Mouse (Mus musculus): Measurements from ENCODE around the gene Polr3b. TPM values are rescaled to one million over a fixed set of nuclear protein-coding genes. Genes with fewer than 3 reads are reported as not detected.

Polr3b gene
- 4.3 and 8.3 TPM in 2 replicates for polyA plus RNA-seq (2012; rRNA removed; ENCODE audit: low replicate concordance)

DNA sequence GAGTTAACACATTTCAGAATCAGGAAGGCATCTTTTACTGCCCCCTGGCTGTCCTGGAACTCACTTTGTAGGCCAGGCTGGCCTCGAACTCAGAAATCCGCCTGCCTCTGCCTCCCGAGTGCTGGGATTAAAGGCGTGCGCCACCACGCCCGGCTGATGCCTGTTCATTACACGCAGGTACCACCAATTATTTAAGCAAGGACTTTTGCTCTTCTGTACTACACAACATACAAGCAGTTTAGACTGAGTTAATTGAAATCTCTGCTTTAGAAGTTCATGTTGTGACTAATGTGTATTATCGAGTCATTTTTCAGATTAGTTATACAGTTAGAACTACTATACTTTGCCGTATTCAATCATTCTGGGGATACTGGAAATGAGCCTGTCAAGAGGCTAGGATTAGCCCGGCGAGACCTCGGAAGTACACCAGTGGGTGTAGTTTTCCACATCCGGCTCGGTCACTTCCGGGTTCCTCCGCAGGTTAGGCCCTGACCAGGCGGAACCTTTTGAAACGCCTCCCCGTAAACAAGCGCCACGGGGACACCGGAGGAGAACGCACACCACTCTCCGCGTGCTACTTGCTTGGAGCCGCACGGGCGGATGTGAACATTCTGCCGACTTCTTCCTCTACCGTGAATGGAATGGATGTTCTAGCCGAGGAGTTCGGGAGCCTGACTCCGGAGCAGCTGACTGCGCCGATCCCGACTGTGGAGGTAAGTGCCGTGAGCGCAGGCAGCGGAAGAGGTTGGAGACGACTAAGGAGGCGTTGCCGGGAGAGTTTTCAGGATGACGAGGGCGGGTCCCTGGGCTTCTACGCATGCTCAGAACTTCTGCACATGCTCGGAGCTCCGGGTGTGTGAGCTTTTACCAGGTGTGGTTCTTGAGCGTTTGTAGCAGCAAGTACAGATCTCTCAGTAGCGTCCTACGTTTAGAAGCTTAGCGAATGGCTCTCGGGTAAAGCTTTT is at the start of gene Polr3b:
Gene Polr3b (plus strand): TSS at position 467 of the 965 bp plus-strand sequence.

GRCm38 (mm10) chr10:84576395-84577070 is 45.6 kb upstream of the Polr3b start, which contains the start of gene Tcp11l2:
TSS of gene Tcp11l2 (plus strand) at chr10:84576626.

DNA sequence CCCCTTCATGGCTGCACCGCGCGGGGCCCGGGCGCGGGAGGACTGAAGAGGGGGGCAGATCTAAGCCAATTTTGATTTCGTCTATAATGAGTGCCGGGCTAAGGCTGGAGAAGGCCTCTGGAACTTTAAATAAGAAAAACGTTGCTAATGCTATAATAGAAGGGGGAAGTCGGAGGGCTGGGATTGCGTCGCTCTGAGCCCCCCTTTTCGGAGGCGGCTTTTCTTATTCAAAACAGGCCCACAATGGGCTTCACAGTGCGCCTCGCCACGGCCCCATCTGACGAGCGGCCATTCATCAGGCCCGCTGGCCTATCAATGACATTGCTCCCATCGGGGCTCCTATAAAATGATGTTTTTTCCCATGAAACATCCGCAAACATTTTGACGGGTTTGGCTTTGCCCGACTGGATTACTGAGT is 133.7 kb downstream of the Polr3b start, which contains the start of gene Rfx4:
Gene Rfx4 (plus strand): TSS at position 277 of the 418 bp plus-strand sequence.

Other genes starting within 250 kb of the Polr3b start
- 28.4 and 29.4 TPM in 2 replicates for gene Nuak1, start 181.7 kb upstream of the Polr3b start, polyA plus RNA-seq (2012; rRNA removed; ENCODE audit: low replicate concordance)
- 12.6 and 52.6 TPM in 2 replicates for gene Ckap4, start 88.2 kb upstream of the Polr3b start, polyA plus RNA-seq (2012; rRNA removed; ENCODE audit: low replicate concordance)
- 40.8 and 53.8 TPM in 2 replicates for gene Tcp11l2, start 45.7 kb upstream of the Polr3b start, polyA plus RNA-seq (2012; rRNA removed; ENCODE audit: low replicate concordance)
- 0.04 and 0.11 TPM in 2 replicates for gene Rfx4, start 133.8 kb downstream of the Polr3b start, polyA plus RNA-seq (2012; rRNA removed; ENCODE audit: low replicate concordance)

Measured in subcutaneous adipose tissue, adult 2 months (tissue).